Mouse (Mus musculus): ENCODE results near the gene Vrk1. TPM values are rescaled to one million over a fixed set of nuclear protein-coding genes. Genes with fewer than 3 reads are reported as not detected.

Gene Vrk1
- total RNA-seq, 2 experiments from 2014 or later, result 9.0 to 9.4 TPM

DNA sequence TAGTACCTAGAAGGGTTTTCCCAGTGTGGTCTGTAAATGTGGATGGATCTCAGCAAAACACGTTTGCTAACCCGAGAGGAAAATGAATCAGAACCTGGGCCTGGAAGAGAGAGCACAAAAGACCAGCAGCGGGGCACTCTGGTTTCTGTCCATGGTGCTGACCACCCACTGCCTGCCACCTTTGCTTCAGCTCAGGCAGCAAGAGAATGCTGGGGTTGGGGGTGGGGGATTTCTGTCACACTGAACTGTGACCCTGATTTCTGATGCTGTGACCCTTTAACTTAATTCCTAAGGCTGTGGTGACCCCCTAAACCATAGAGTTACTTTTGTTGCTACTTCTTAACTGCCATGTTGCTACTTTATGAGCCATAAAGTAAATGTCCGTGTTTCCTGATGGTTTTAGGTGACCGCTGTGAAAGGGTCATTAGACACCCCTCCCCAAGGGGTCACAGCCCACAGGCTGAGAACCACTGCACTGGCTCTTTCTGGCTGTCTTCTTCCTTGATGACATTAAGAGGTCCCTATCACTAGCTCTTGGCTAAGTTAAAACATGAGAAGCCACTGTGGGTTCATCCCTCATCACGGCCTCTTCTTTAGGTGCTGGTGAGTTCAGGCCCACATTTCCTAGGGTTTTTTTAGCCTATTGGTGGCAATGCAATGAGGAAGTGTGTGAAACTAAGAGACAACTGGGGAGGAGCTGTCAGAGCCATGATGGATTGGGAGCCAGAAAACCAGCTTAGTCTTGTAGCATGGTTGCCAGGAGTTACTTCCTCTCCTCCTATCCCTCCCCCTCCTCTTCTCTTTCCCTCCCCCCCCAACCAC, 105.3 kb downstream of the Vrk1 start:
- peak; percentile 2 to 29 for DNase-seq

DNA sequence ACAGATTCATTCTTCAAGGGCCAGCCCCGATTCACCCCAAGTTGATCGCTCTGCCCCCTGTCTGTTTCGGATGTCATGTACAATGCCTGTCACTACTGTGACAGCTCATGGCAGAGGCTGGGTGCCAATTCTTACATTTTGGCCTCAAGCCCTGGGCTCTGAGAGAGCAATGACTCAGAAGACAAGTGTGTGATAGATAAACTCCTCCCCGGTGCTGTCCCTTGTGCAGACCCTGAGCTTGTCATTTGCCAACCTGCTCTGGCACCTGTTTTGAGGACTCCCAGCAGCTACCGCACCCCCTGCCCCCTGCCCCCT, 105.8 kb downstream of the Vrk1 start:
- no peak for DNase-seq

DNA sequence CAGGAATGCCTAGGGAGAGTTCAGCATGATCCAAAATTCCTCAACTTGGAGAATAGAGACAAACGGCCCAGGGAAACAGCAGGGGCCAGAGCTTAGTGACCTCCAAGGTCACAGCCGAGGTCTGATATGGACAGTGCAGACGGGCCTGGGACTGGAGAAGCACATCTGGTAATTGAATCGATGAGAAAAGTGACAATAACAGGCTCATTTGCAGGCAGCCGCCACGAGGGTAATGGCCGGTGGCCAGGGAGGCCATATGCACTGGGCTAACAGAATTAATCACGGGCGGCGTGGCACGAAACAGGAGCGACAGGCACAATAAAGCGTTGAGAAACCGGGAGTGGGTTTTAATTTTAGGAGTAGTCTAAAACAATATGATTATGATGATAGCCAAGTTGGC, 113.2 kb downstream of the Vrk1 start:
- DNase-seq, result no peak

DNA sequence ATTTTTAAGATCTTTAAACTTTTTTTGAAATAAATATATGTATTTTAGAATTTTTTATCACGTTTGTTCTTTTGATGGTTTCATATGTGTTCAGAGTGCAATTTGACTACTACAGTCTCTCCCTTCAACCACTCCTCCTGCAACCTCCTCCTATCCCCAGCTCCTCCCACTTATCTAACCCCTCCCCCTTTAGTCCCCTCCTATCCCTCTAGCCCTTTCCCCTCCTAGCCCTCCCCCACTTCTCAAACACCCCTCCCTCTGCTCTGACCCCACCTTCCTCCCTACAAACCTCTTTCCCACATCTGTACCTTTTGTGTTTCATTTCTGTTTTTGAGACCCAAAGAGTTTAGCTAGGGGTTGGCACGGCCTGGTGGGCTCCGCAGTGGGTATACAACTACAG, 114.6 kb downstream of the Vrk1 start:
- DNase-seq, result no peak

Other genes starting within 250 kb of the Vrk1 start
- 100 to 1,000 TPM; 114 to 115 TPM for gene Papola, start 225.5 kb upstream of the Vrk1 start, total RNA-seq (2021)